Mouse (Mus musculus) layer of hippocampus, adult 2 months (tissue): ENCODE results near the gene Cluh. TPM values are rescaled to one million over a fixed set of nuclear protein-coding genes. Genes with fewer than 3 reads are reported as not detected.

Source experiments
- DNase-seq, 2 experiments: peaks; one replicate each; pipeline ENCODE4 v3.0.0; 2022; ENCODE audit warnings: low spot score in 2 of 2
- H3K27ac ChIP-seq: fragments of 200-600 bp; 2 replicates; pipeline ENCODE4 v1.8.1; 2022
- H3K4me3 ChIP-seq: fragments of 200-600 bp; 2 replicates; pipeline ENCODE4 v1.8.1; 2022; ENCODE audit warnings: mild to moderate bottlenecking
- CTCF ChIP-seq: fragments of 200-600 bp; conservative IDR thresholded peaks from 2 replicates; pipeline ENCODE4 v1.8.1; 2022; ENCODE audit warnings: antibody characterized with exemption, mild to moderate bottlenecking, moderate library complexity
- total RNA-seq, 2 experiments: library from RNA; stranded (reverse); gene quantifications; 2 replicates each; pipeline ENCODE4 v1.2.3; 2021

The Cluh gene
- total RNA-seq, 2 experiments from 2014 or later = 71.2 to 74.0 TPM

DNA sequence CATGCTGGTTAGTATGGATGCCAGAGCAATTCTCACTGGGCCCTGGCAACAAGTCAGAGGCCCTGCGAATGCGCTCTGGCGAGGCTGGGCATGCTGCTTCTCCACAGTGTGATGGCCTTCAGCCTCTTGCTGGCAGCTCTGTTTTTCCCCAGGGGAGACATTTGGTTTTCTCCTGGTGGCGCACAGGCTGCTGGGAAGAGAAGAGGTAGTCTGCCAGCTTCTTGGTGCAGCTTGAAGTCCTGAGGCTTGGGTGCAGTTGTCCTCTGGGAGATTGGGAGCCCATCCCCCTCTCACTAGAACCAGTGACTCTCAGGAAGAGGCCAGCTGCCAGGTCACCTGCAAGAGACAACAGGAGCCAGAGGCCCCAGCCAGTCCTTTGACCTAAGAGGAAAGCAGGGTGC lies 3.5 kb downstream of the Cluh start:
- Histone ChIP-seq H3K27ac (peak overlapping the region; percentile 77), H3K4me3 (no peak overlapping the region; the same call in 1 of the 2 replicates)
- peak; percentile 22 to 38 for DNase-seq
- no peak for TF ChIP-seq CTCF

- peak overlapping the region; percentile 77 for H3K27ac ChIP-seq
- TF ChIP-seq CTCF = no peak
- no peak for DNase-seq
- H3K4me3 ChIP-seq = no peak overlapping the region
Observed at GRCm38 (mm10) chr11:74653385-74653784, 4.1 kb downstream of the Cluh start.

DNA sequence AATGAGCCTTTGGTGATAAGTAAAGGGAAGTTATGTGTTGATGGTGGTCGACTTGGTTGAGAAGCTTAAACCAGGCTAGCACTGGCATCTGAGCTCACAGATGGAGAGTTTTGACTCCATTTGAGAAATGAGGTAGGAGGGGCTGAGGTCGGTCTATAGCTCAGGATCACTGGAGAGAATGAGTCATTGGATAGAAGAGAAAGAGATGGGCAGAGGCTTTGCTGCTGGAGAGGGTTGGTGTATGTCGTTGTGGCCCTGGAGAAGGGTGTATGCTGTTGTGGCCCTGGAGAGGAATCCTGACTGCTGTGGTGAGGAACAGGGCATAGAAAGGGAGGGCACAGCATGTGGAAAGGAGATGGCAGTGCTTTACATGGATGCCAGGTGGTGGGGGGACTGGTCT lies 6.6 kb downstream of the Cluh start:
- no peak for TF ChIP-seq CTCF
- Histone ChIP-seq H3K27ac (no peak overlapping the region), H3K4me3 (no peak overlapping the region)
- no peak for DNase-seq

GRCm38 (mm10) chr11:74660336-74660735 lies 11.0 kb downstream of the Cluh start:
- no peak for TF ChIP-seq CTCF
- DNase-seq = no peak
- Histone ChIP-seq H3K27ac (no peak overlapping the region), H3K4me3 (no peak overlapping the region)

DNA sequence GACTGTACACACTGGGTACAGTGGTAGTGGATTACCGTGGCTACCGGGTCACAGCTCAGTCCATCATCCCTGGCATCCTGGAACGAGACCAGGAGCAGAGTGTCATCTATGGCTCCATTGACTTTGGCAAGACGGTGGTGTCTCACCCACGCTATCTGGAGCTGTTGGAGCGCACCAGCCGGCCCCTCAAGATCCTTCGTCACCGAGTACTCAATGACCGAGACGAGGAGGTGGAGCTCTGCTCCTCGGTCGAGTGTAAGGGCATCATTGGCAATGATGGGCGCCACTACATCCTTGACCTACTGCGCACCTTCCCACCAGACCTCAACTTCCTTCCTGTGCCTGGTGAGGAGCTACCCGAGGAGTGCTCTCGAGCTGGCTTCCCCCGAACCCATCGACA lies 12.3 kb downstream of the Cluh start:
- TF ChIP-seq CTCF = no peak
- Histone ChIP-seq H3K27ac (no peak overlapping the region), H3K4me3 (no peak overlapping the region)
- no peak for DNase-seq

DNA sequence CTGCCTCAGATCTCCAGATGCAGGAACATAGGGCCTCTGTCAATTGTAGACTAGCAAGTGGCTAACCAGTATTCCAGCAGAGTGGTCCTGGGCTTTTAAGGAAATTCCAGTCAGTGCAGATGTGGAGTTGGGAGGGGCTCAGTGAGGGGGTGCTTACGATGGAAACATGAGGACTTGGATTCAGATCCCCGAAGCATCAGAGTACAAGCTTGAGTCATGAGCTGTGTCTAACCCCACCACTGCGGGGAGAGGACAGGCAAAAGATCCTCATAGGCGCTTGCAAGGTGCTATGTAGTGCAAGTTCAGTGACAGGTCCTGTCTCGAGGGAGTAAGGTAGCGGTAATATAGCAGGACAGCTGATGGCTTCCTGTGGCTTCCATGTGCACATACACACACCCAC lies 12.9 kb downstream of the Cluh start:
- no peak overlapping the region for H3K4me3 ChIP-seq
- no peak for TF ChIP-seq CTCF
- no peak overlapping the region for H3K27ac ChIP-seq
- DNase-seq = no peak

DNA sequence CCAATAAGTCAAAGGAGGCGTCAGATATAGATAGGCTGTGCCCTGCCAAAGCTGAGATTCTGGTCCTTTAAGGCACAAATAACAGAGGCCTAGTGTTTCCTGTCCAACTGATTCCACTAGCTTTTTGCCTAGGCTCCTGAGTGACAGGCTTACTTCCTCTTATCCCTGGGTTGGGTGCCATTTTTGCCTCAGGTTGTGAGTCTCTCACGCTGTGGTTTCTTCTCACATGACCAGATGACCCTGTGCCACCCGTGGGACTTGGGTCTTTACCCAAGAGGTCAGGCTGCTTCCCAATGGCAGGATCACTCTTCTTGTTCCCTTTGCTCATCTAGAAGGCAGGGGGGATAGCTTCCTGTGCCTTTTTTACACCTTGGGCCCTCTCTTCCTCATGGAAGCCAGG lies 15.0 kb downstream of the Cluh start:
- no peak for DNase-seq
- no peak overlapping the region for H3K27ac ChIP-seq
- H3K4me3 ChIP-seq = no peak overlapping the region
- no peak for TF ChIP-seq CTCF

GRCm38 (mm10) chr11:74664906-74665305 lies 15.6 kb downstream of the Cluh start:
- DNase-seq = no peak
- no peak overlapping the region for H3K4me3 ChIP-seq
- TF ChIP-seq CTCF = no peak
- H3K27ac ChIP-seq = no peak overlapping the region

DNA sequence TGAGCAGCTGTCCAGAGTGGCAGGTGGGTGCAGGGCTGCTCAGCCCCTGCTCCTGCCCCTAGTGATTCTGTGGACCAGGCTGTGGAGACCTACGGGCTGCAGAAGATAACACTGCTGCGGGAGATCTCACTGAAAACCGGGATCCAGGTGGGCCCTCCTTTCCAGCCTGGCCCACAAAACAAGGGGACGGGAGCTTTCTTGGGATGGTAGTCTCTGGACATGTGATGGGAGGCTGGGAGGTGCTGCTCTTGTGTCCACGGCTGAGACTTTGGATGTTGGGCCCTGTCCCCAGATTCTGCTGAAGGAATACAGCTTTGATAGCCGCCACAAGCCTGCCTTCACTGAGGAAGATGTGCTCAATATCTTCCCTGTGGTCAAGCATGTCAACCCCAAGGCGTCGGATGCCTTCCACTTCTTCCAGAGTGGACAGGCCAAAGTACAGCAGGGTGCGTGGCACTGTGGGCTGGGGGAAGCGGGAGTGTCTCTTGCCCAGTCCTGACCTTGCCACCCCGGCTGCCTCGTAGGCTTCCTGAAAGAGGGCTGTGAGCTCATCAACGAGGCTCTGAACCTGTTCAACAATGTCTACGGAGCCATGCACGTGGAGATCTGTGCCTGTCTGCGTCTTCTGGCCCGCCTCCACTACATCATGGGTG lies 16.5 kb downstream of the Cluh start:
- H3K27ac ChIP-seq = no peak overlapping the region
- no peak overlapping the region for H3K4me3 ChIP-seq
- TF ChIP-seq CTCF = no peak
- DNase-seq = no peak

DNA sequence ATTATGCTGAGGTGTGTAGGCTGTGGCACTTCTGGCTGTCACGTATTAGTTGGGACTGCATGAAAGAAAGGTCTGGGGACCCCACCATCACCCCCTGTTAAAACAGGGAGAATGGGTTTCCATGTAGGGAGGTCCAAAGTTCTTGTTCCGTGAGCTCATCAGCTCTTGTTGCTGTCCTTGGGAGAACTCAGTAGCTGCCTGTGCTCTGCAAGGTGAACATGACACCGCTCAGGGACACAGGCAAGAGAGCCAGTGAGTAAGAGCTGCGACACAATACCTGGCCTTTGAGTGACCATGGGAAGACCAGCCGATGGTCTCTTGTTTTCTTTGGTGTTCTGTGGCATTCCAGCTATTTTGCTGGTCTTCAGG lies 17.0 kb downstream of the Cluh start:
- no peak for DNase-seq
- Histone ChIP-seq H3K4me3 (no peak overlapping the region), H3K27ac (no peak overlapping the region)
- no peak for TF ChIP-seq CTCF

DNA sequence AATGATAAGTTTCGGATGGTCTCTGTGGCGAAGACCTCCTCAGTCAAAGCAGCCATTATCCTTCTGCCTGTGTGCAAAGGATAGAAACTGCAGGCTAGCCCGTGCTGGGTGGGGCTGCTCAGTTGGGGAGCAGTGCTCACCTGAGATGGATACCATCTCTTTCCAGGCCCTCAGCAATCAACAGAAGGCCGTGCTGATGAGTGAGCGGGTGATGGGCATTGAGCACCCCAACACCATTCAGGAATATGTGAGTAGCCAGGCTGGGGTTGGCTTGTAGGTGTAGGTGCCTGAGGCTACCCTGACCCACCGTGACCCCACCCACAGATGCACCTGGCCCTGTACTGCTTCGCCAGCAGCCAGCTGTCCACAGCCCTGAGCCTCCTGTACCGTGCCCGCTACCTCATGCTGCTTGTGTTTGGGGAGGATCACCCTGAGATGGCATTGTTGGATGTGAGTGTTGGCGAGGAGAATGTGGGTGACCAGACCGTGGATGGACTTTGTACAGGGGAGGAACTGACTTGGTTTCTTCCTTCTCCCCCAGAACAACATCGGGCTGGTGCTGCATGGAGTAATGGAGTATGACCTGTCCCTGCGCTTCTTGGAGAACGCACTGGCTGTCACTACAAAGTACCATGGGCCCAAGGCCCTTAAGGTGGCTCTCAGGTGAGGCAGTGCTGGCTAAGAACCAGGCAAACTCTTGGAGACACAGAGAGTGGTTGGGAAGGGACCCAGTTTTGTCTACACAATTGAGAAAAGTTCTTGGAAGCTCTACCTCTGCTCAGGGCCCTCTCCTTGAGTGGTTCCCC lies 17.7 kb downstream of the Cluh start:
- DNase-seq = no peak
- TF ChIP-seq CTCF = no peak
- no peak overlapping the region for H3K27ac ChIP-seq
- H3K4me3 ChIP-seq = no peak overlapping the region

DNA sequence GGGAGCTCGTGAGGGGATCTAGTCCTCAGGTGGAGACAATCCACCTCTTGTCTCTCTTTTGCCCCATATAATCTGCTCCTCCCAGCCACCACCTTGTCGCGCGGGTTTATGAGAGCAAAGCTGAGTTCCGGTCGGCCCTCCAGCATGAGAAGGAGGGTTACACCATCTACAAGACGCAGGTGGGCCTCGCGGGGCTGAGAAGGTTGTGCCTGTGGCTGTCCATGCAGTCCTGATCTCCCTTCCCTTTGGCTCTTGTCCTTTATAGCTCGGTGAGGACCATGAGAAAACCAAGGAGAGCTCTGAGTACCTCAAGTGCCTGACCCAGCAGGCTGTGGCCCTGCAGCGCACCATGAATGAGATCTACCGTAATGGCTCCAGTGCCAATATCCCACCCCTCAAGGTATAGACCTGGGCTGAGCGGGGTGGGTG lies 18.3 kb downstream of the Cluh start:
- H3K4me3 ChIP-seq = no peak overlapping the region
- no peak overlapping the region for H3K27ac ChIP-seq
- TF ChIP-seq CTCF = no peak
- DNase-seq = no peak

GRCm38 (mm10) chr11:74668466-74668865 lies 19.2 kb downstream of the Cluh start:
- H3K27ac ChIP-seq = no peak overlapping the region
- TF ChIP-seq CTCF = no peak
- no peak for DNase-seq
- no peak overlapping the region for H3K4me3 ChIP-seq

- TF ChIP-seq CTCF = no peak
- H3K4me3 ChIP-seq = no peak overlapping the region
- DNase-seq = no peak
- H3K27ac ChIP-seq = no peak overlapping the region
Observed at GRCm38 (mm10) chr11:74668971-74669370, 19.7 kb downstream of the Cluh start.
